Mouse (Mus musculus) megakaryocyte, embryonic 14.5 days (primary cell): ENCODE measurements around the gene Ugt1a6a.

Experiments used
- FLI1 ChIP-seq: IDR thresholded peaks from 2 replicates; pipeline ENCODE4 v1.6.1; 2012; ENCODE audit warnings: low read length, inconsistent platforms, mixed read lengths
- GATA1 ChIP-seq: IDR thresholded peaks from 3 replicates; pipeline ENCODE4 v1.6.1; 2012; ENCODE audit warnings: mixed read lengths, low read length, inconsistent platforms, borderline replicate concordance

DNA sequence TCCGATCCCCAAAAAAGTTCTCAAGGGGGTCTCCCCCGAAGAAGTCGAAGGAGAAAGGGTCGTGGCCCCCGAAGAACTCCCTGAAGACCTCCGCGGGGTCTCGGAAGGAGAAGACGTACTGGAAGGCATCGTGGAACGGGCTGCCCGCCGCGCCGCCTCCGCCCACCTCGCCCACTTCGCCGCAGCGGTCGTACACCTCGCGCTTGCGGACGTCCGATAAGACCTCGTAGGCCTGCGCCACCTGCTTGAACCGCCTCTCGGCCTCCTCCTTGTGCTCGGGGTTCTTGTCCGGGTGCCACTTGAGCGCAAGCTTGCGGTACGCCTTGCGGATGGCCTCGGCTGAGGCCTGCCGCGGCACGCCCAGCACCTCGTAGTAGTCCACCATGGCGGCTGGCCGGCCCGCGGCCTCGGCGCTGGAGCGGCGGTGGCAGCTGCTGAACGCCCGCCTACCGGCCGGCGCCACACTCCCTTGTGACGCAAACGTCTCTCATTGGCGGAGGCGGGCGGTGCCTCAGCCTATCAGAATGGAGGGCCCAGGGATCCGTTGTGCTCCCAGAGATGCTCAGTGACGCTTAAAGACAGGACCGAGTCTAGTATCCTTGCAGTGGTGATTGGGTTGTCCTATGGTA lies 70.8 kb downstream of the Ugt1a6a start, which contains the start of gene Dnajb3:
- TF ChIP-seq GATA1 (no peak), FLI1 (no peak)
